Mouse (Mus musculus): Measurements from ENCODE around the gene Cop1. TPM values are rescaled to one million over a fixed set of nuclear protein-coding genes. Genes with fewer than 3 reads are reported as not detected.

Gene Cop1
- total RNA-seq, 2 experiments from 2014 or later, result 122 to 181 TPM

Small RNA genes lying within 50 kb of the gene (microRNA-seq; reads per million reads assigned to microRNA genes)
- 219 to 336 reads per million in 2 experiments for gene Mir1843b (ENCODE audit: borderline number of aligned reads in 2 of 2)

Data from adrenal gland, adult 18-20 months (tissue).